Mouse (Mus musculus) embryonic fibroblast, embryonic 13.5 days (primary cell): Measurements from ENCODE around the gene Golt1b.

Source experiments
- CTCF ChIP-seq: IDR thresholded peaks from 2 replicates; pipeline ENCODE4 v1.5.1; 2011; ENCODE audit warnings: mild to moderate bottlenecking, control low read depth, low read length, moderate library complexity, borderline replicate concordance; ENCODE audit not compliant: insufficient read depth
- POLR2A ChIP-seq: IDR thresholded peaks from 2 replicates; pipeline ENCODE4 v1.6.1; 2011; ENCODE audit warnings: low read depth, mild to moderate bottlenecking, control low read depth, low read length, moderate library complexity

GRCm38 (mm10) chr6:142365742-142366472 is 21.1 kb upstream of the Golt1b start:
- TF ChIP-seq CTCF: no peak
- TF ChIP-seq POLR2A: no peak
